ENCODE assay signal across 18 mouse cellular contexts in genomic region chr16:31975258-31975657, GRCm38 (mm10). TPM values are rescaled to one million over a fixed set of nuclear protein-coding genes. Genes with fewer than 3 reads are reported as not detected.
A peak's percentile ranks its signal among the peaks of the same experiment; 100 is the strongest.
DNase-seq lines count a peak whose midpoint lies in the region; TF ChIP-seq lines count a peak whose summit lies in the region.
"Had no signal": no experiment of that assay in that cellular context is flagged by ENCODE, and none has a peak within 500 bp of the region (broad histone marks: within the 10 kb centered on the region; RNA-seq: fewer than 3 reads in every experiment).

No protein-coding gene starts in this region.

- peak; percentile 38 for DNase-seq in adrenal gland, adult 2 months
- DNase-seq in adrenal gland, postnatal 4 days (ENCODE audit: low spot score in 2 of 2) = no peak
- peak; percentile 58 for DNase-seq in heart, adult 11 months
- DNase-seq in heart, postnatal 4 days = no peak
- DNase-seq in left cerebral cortex, adult 2 months (ENCODE audit: extremely low spot score in 1 of 2, low spot score in 2 of 2) = no peak
- DNase-seq: adrenal gland, postnatal 14 days; B cell, adult 2 months; cerebellum, adult 11-12 months; cerebellum, adult 2 months; cerebellum, adult 9-10 months; cerebellum, postnatal 10 days; cerebellum, postnatal 25 days; forebrain, postnatal 0 days had no signal

- TF ChIP-seq CTCF in left cerebral cortex, adult 2 months (IDR thresholded peaks at IDR 0.05) = no peak

- H3K4me3 ChIP-seq in left cerebral cortex, adult 2 months = no peak overlapping the region
- H3K4me3 ChIP-seq: embryonic facial prominence, embryonic 10.5 days; embryonic facial prominence, embryonic 12.5 days; forebrain, embryonic 13.5 days; forebrain, embryonic 15.5 days had no signal

- intact Hi-C loops in left cerebral cortex, adult 2 months (cut with DNase I) = no loop called here

- H3K27ac ChIP-seq in left cerebral cortex, adult 2 months = no peak overlapping the region
- H3K27ac ChIP-seq: embryonic facial prominence, embryonic 10.5 days; embryonic facial prominence, embryonic 12.5 days; forebrain, embryonic 13.5 days; forebrain, embryonic 15.5 days had no signal

RNA-seq across cellular contexts. Expression of gene Ncbp2, which starts 26.9 kb away (rescaled TPM):
- 10 to 100 TPM; 45.1 to 54.0 TPM for total RNA-seq in adrenal gland, adult 2 months (2021)
- 2.3 and 6.0 TPM in 2 replicates for polyA plus RNA-seq in adrenal gland, adult 2 months (2012; rRNA removed)
- 10 to 100 TPM; 47.9 to 48.2 TPM for total RNA-seq in adrenal gland, postnatal 4 days (2021)
- total RNA-seq in heart, postnatal 4 days (2021) = 10 to 100 TPM; 25.5 to 29.0 TPM
- total RNA-seq in left cerebral cortex, adult 2 months (2021) = 10 to 100 TPM; 47.3 to 47.4 TPM

RNA-seq across cellular contexts. Expression of gene 0610012G03Rik, which starts 27.0 kb away (rescaled TPM):
- total RNA-seq in adrenal gland, adult 2 months (2021) = 10 to 100 TPM; 40.5 to 47.4 TPM
- polyA plus RNA-seq in adrenal gland, adult 2 months (2012; rRNA removed) = 143 and 164 TPM in 2 replicates
- total RNA-seq in adrenal gland, postnatal 4 days (2021) = 10 to 100 TPM; 38.5 to 39.7 TPM
- total RNA-seq in heart, postnatal 4 days (2021) = 10 to 100 TPM; 60.4 to 66.7 TPM
- 10 to 100 TPM; 40.4 to 45.1 TPM for total RNA-seq in left cerebral cortex, adult 2 months (2021)

RNA-seq across cellular contexts. Expression of gene Senp5, which starts 27.8 kb away (rescaled TPM):
- total RNA-seq in adrenal gland, adult 2 months (2021) = 10 to 100 TPM; 19.1 to 26.3 TPM
- 1.6 and 1.7 TPM in 2 replicates for polyA plus RNA-seq in adrenal gland, adult 2 months (2012; rRNA removed)
- 10 to 100 TPM; 27.3 to 27.4 TPM for total RNA-seq in adrenal gland, postnatal 4 days (2021)
- total RNA-seq in heart, postnatal 4 days (2021) = 10 to 100 TPM; 22.4 to 23.2 TPM
- 10 to 100 TPM; 46.8 to 48.3 TPM for total RNA-seq in left cerebral cortex, adult 2 months (2021)

RNA-seq across cellular contexts. Expression of gene Pigz, which starts 41.6 kb away (rescaled TPM):
- 1 to 10 TPM in 1 of 2 experiments, under 1 TPM in 1; 0.35 to 1.3 TPM for total RNA-seq in adrenal gland, adult 2 months (2021)
- polyA plus RNA-seq in adrenal gland, adult 2 months (2012; rRNA removed) = 0.71 and 1.3 TPM in 2 replicates
- total RNA-seq in adrenal gland, postnatal 4 days (2021) = 1 to 10 TPM in 1 of 2 experiments, under 1 TPM in 1; 0.90 to 1.3 TPM
- 1 to 10 TPM; 1.0 to 1.2 TPM for total RNA-seq in heart, postnatal 4 days (2021)
- total RNA-seq in left cerebral cortex, adult 2 months (2021) = 10 to 100 TPM; 20.7 to 20.9 TPM
- polyA plus RNA-seq: G1E had no signal

Comparison
In these comparisons a context has a peak if more than half of its experiments do, and no peak if none do; other contexts are left out.
1. DNase-seq: peak in adrenal gland, adult 2 months (single experiment) and heart, adult 11 months (single experiment); none in adrenal gland, postnatal 4 days (0 of 2), heart, postnatal 4 days (single experiment) and left cerebral cortex, adult 2 months (0 of 2).